Comparison of ENCODE assay signal across 8 mouse cellular contexts in the genomic region with DNA sequence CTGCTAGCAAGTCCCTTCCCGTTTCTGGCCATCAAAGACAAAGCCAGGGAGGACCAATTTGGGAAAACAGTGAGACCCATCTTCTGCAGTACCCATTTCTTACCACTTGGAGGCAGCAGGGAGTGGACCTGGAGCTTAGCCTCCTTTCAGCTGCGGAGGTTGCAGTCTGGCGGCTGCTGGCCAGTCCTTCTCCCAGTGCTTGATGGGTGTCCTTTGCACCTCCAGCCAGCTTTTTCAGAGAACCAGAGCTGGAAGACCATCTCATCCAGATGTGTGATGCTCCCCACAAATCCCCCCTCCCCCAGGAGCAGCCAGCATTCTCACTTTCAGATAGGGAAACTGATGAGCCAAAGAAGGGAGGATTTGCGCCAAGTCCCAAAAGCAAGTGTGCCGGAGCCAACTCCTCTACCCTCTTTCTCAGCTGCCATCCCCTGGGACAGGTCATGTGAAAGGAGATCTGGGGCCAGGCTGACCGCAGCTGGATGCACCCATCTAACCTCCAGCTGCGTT. TPM values are rescaled to one million over a fixed set of nuclear protein-coding genes. Genes with fewer than 3 reads are reported as not detected.
A peak's percentile ranks its signal among the peaks of the same experiment; 100 is the strongest.
DNase-seq lines count a peak whose midpoint lies in the region; ATAC-seq and TF ChIP-seq lines count a peak whose summit lies in the region.
"Had no signal": no experiment of that assay in that cellular context is flagged by ENCODE, and none has a peak within 500 bp of the region (broad histone marks: within the 10 kb centered on the region; RNA-seq: fewer than 3 reads in every experiment).

No protein-coding gene starts in this region.

- no peak overlapping the region for H3K4me3 ChIP-seq in ES-E14 (ENCODE audit: insufficient read depth in 1 of 2, low read depth in 1 of 2, low read length in 2 of 2, poor library complexity in 1 of 2, severe bottlenecking in 1 of 2)
- H3K4me3 ChIP-seq in heart, embryonic 14.5 days (ENCODE audit: control insufficient read depth in 1 of 2, insufficient read depth in 1 of 2, low read depth in 1 of 2, low read length in 2 of 2): no peak overlapping the region
- no peak overlapping the region for H3K4me3 ChIP-seq in lung, adult 2 months (replicated peaks; ENCODE audit: extremely low read depth, low read depth, low read length)
- H3K4me3 ChIP-seq: liver, embryonic 15.5 days had no signal

- no peak overlapping the region for H3K4me2 ChIP-seq in heart, embryonic 14.5 days (ENCODE audit: low read length)
- H3K4me2 ChIP-seq: liver, embryonic 15.5 days had no signal

- in situ Hi-C loops in ES-E14 (cut with MboI; ENCODE audit: low sequenced_read_pairs in 2 of 2, unreplicated experiment in 2 of 2): no loop called here

- no peaks in the 10 kb centered on the region for H3K9me3 ChIP-seq in ES-E14 (ENCODE audit: control insufficient read depth, insufficient read depth, low read depth, low read length)
- H3K9me3 ChIP-seq in heart, embryonic 14.5 days (ENCODE audit: control insufficient read depth, low read length): no peaks in the 10 kb centered on the region
- H3K9me3 ChIP-seq: liver, embryonic 15.5 days had no signal

- ATAC-seq in heart, embryonic 14.5 days (ENCODE audit: insufficient number of reproducible peaks, insufficient read depth, low FRiP score, low read depth): no peak

- no peaks in the 10 kb centered on the region for H3K4me1 ChIP-seq in ES-E14 (ENCODE audit: control insufficient read depth in 2 of 2, insufficient read depth in 2 of 2, low read length in 2 of 2, poor library complexity in 1 of 2)
- peaks cover 10 to 16% of the 10 kb centered on the region in 2 experiments for H3K4me1 ChIP-seq in heart, embryonic 14.5 days (ENCODE audit: control insufficient read depth in 2 of 2, insufficient read depth in 2 of 2, low read length in 2 of 2)
- no peaks in the 10 kb centered on the region for H3K4me1 ChIP-seq in lung, adult 2 months (ENCODE audit: control insufficient read depth, insufficient read depth, low read length)

- H3K9ac ChIP-seq in ES-E14 (ENCODE audit: insufficient read depth, low read depth, low read length, poor library complexity, severe bottlenecking): no peak overlapping the region
- H3K9ac ChIP-seq in heart, embryonic 14.5 days (ENCODE audit: low read length): 0 out of 2 replicates have a peak overlapping the region, but pooled peaks have one; percentile 21
- H3K9ac ChIP-seq: liver, embryonic 15.5 days had no signal

- H3K27ac ChIP-seq in ES-E14 (ENCODE audit: insufficient read depth, low read depth, low read length, poor library complexity, severe bottlenecking): no peak overlapping the region
- H3K27ac ChIP-seq in heart, embryonic 14.5 days (replicated peaks in 1 of 2; ENCODE audit: control insufficient read depth in 1 of 2, insufficient read depth in 1 of 2, low read depth in 2 of 2, low read length in 2 of 2): no peak overlapping the region
- H3K27ac ChIP-seq: liver, embryonic 15.5 days had no signal

- WGBS in heart, embryonic 14.5 days: 41% methylated on average over 7 of the region's 7 CpGs
- 36% methylated on average over 7 of the region's 7 CpGs for WGBS in lung, adult 2 months

- TF ChIP-seq POLR2A in lung, adult 2 months (IDR thresholded peaks at IDR 0.05; ENCODE audit: borderline replicate concordance, extremely low read depth, low read depth, low read length): no peak

- DNase-seq in ES-E14 (ENCODE audit: low read depth, low spot score): peak; percentile 71
- peak; percentile 66 to 69 for DNase-seq in adrenal gland, adult 18-20 months (ENCODE audit: low spot score in 2 of 2)
- peak; percentile 89 for DNase-seq in embryo, embryonic 10 days (ENCODE audit: low spot score)
- peak; percentile 69 to 84 for DNase-seq in kidney, postnatal 36 days
- DNase-seq in lung, adult 2 months: peak; percentile 48
- peak; percentile 68 for DNase-seq in right cerebral cortex, postnatal 14 days

- peak; percentile 78 for TF ChIP-seq CTCF in lung, adult 2 months (IDR thresholded peaks at IDR 0.05; ENCODE audit: insufficient read depth, low read length)

- no peaks in the 10 kb centered on the region for H3K36me3 ChIP-seq in ES-E14 (ENCODE audit: control insufficient read depth, insufficient read depth, low read length, poor library complexity, severe bottlenecking)
- H3K36me3 ChIP-seq in heart, embryonic 14.5 days (ENCODE audit: control insufficient read depth, insufficient read depth, low read length): no peaks in the 10 kb centered on the region
- H3K36me3 ChIP-seq: liver, embryonic 15.5 days had no signal

- H3K27me3 ChIP-seq in heart, embryonic 14.5 days (ENCODE audit: control insufficient read depth, insufficient read depth, low read length): 0 out of 2 replicates have a peak, but pooled peaks cover 3% of the 10 kb centered on the region

TF ChIP-seq in ES-E14, 5 proteins besides CTCF, POLR2A, EP300 and RAD21:
- TF ChIP-seq HCFC1 (IDR thresholded peaks at IDR 0.05; ENCODE audit: borderline replicate concordance, insufficient read depth, low read length): no peak
- peak; percentile 34; the same call in 1 of the 2 replicates for TF ChIP-seq ZC3H11A (IDR thresholded peaks at IDR 0.05; ENCODE audit: borderline replicate concordance, low read depth, low read length)

RNA-seq across cellular contexts. Expression of gene Odf3l1, which starts 20.7 kb away (rescaled TPM):
- not detected in 2 replicates for total RNA-seq in ES-E14 (2012; rRNA removed)
- 1 to 10 TPM in 1 of 2 experiments, under 1 TPM in 1; 0.66 to 6.0 TPM for total RNA-seq in adrenal gland, adult 18-20 months (2021)
- 0.50 and 0.72 TPM in 2 replicates for polyA plus RNA-seq in heart, embryonic 14.5 days (2014; fragmentation: Nextera tagmentation; extraction: Ambion mirVana)
- 1.7 and 1.8 TPM in 2 replicates for polyA plus RNA-seq in lung, adult 2 months (2012; rRNA removed)

RNA-seq across cellular contexts. Expression of gene Cspg4, which starts 21.1 kb away (rescaled TPM):
- total RNA-seq in ES-E14 (2012; rRNA removed): 1.3 and 2.1 TPM in 2 replicates
- total RNA-seq in adrenal gland, adult 18-20 months (2021): 10 to 100 TPM in 1 of 2 experiments, 1 to 10 TPM in 1; 7.3 to 19.1 TPM
- polyA plus RNA-seq in heart, embryonic 14.5 days (2014; fragmentation: Nextera tagmentation; extraction: Ambion mirVana): 23.0 and 24.3 TPM in 2 replicates
- 19.5 and 21.2 TPM in 2 replicates for polyA plus RNA-seq in lung, adult 2 months (2012; rRNA removed)

RNA-seq across cellular contexts. Expression of gene Lingo1, which starts 47.5 kb away (rescaled TPM):
- 1.3 and 2.1 TPM in 2 replicates for total RNA-seq in ES-E14 (2012; rRNA removed)
- 1 to 10 TPM in 1 of 2 experiments, under 1 TPM in 1; 0.70 to 1.5 TPM for total RNA-seq in adrenal gland, adult 18-20 months (2021)
- 1.5 and 1.9 TPM in 2 replicates for polyA plus RNA-seq in heart, embryonic 14.5 days (2014; fragmentation: Nextera tagmentation; extraction: Ambion mirVana)
- polyA plus RNA-seq in lung, adult 2 months (2012; rRNA removed): 4.4 and 6.8 TPM in 2 replicates
